Mouse (Mus musculus) forebrain, embryonic 16.5 days (tissue): ENCODE data around the gene Anapc4. TPM values are rescaled to one million over a fixed set of nuclear protein-coding genes. Genes with fewer than 3 reads are reported as not detected.

ENCODE experiments used
- ATAC-seq: fragments of 200-750 bp; cut with Nextera tagmentation; 2 replicates; pipeline ENCODE4 v1.8.0; 2017; ENCODE audit warnings: mild to moderate bottlenecking, moderate library complexity
- H3K27ac ChIP-seq: fragments of 300-500 bp; sonication (generic); 2 replicates; pipeline ENCODE4 v1.5.1; 2014; ENCODE audit warnings: low read length, control low read depth
- H3K27me3 ChIP-seq: fragments of 300-500 bp; sonication (generic); replicated peaks from 2 replicates; pipeline ENCODE4 v1.6.1; 2014; ENCODE audit warnings: low read length; ENCODE audit not compliant: control insufficient read depth, insufficient read depth
- H3K36me3 ChIP-seq: fragments of 300-500 bp; sonication (generic); 2 replicates; pipeline ENCODE4 v1.6.1; 2014; ENCODE audit not compliant: control insufficient read depth, insufficient read depth
- H3K4me1 ChIP-seq: fragments of 300-500 bp; sonication (generic); replicated peaks from 2 replicates; pipeline ENCODE4 v1.6.1; 2014; ENCODE audit warnings: low read length; ENCODE audit not compliant: control insufficient read depth, insufficient read depth
- H3K4me2 ChIP-seq: fragments of 300-500 bp; sonication (generic); 2 replicates; pipeline ENCODE4 v1.6.1; 2014; ENCODE audit warnings: mild to moderate bottlenecking, low read length, control low read depth
- H3K4me3 ChIP-seq: fragments of 300-500 bp; sonication (generic); replicated peaks from 2 replicates; pipeline ENCODE4 v1.5.1; 2014; ENCODE audit warnings: mild to moderate bottlenecking, low read length, control low read depth
- H3K9ac ChIP-seq: fragments of 300-500 bp; sonication (generic); replicated peaks from 2 replicates; pipeline ENCODE4 v1.6.1; 2014; ENCODE audit warnings: low read depth, low read length, control low read depth
- H3K9me3 ChIP-seq: fragments of 300-500 bp; sonication (generic); 2 replicates; pipeline ENCODE4 v1.6.1; 2016; ENCODE audit warnings: low read length; ENCODE audit not compliant: control insufficient read depth
- WGBS: fragments of 180-500 bp; shearing (Covaris S2); extraction: QIAGEN DNeasy Blood & Tissue Kit; methylation state at CpG from one replicate; pipeline ENCODE4 v1.1.7; 2014; 5-methylcytosine and 5-hydroxymethylcytosine counted together
- polyA plus RNA-seq: library from polyadenylated mRNA; unstranded; fragments of >200 nt; fragmentation: Nextera tagmentation; extraction: Ambion mirVana; gene quantifications from 2 replicates; pipeline ENCODE4 v1.2.1, GENCODE M21; 2015

The Anapc4 gene
- polyA plus RNA-seq, 1 experiment from 2014 or later, result 114 TPM

- Histone ChIP-seq H3K27ac (no peak overlapping the region), H3K4me3 (no peak overlapping the region), H3K9ac (no peak overlapping the region), H3K4me2 (no peak overlapping the region), H3K36me3 (no peaks in the 10 kb centered on the region), H3K4me1 (no peaks in the 10 kb centered on the region), H3K9me3 (no peaks in the 10 kb centered on the region), H3K27me3 (no peaks in the 10 kb centered on the region)
- no peak for ATAC-seq
- WGBS, result 44% methylated on average over 12 of the region's 12 CpGs
These were observed 53.3 kb downstream of the Anapc4 start for GRCm38 (mm10) chr5:52887085-52887484.

GRCm38 (mm10) chr5:52889919-52890318 lies 56.1 kb downstream of the Anapc4 start:
- WGBS, result 87% methylated on average over 7 of the region's 7 CpGs
- no peak for ATAC-seq
- H3K27me3 ChIP-seq, result no peaks in the 10 kb centered on the region
- no peak overlapping the region for H3K4me3 ChIP-seq
- H3K9me3 ChIP-seq, result peaks cover 2% of the 10 kb centered on the region; the same call in 1 of the 2 replicates
- H3K36me3 ChIP-seq, result no peaks in the 10 kb centered on the region
- H3K9ac ChIP-seq, result no peak overlapping the region
- no peak overlapping the region for H3K4me2 ChIP-seq
- no peak overlapping the region for H3K27ac ChIP-seq
- no peaks in the 10 kb centered on the region for H3K4me1 ChIP-seq

- WGBS, result 67% methylated on average over 12 of the region's 12 CpGs
- no peaks in the 10 kb centered on the region for H3K36me3 ChIP-seq
- H3K9me3 ChIP-seq, result peaks cover 2% of the 10 kb centered on the region; the same call in 1 of the 2 replicates
- H3K4me2 ChIP-seq, result no peak overlapping the region
- H3K27me3 ChIP-seq, result no peaks in the 10 kb centered on the region
- no peak overlapping the region for H3K27ac ChIP-seq
- no peaks in the 10 kb centered on the region for H3K4me1 ChIP-seq
- no peak overlapping the region for H3K4me3 ChIP-seq
- ATAC-seq, result no peak
- H3K9ac ChIP-seq, result no peak overlapping the region
These were observed 58.4 kb downstream of the Anapc4 start for GRCm38 (mm10) chr5:52891949-52892835.

- 81% methylated on average over 5 of the region's 5 CpGs for WGBS
- no peak overlapping the region for H3K9ac ChIP-seq
- ATAC-seq, result no peak
- H3K27me3 ChIP-seq, result no peaks in the 10 kb centered on the region
- no peak overlapping the region for H3K4me3 ChIP-seq
- peaks cover 2% of the 10 kb centered on the region; the same call in 1 of the 2 replicates for H3K9me3 ChIP-seq
- no peaks in the 10 kb centered on the region for H3K4me1 ChIP-seq
- no peak overlapping the region for H3K4me2 ChIP-seq
- no peaks in the 10 kb centered on the region for H3K36me3 ChIP-seq
- no peak overlapping the region for H3K27ac ChIP-seq
These were observed 60.1 kb downstream of the Anapc4 start for GRCm38 (mm10) chr5:52893938-52894337.

- ATAC-seq, result no peak
- Histone ChIP-seq H3K4me2 (no peak overlapping the region), H3K4me1 (no peaks in the 10 kb centered on the region; the same call in 1 of the 2 replicates), H3K9me3 (no peaks in the 10 kb centered on the region), H3K36me3 (no peaks in the 10 kb centered on the region), H3K27me3 (no peaks in the 10 kb centered on the region), H3K9ac (no peak overlapping the region), H3K27ac (no peak overlapping the region), H3K4me3 (no peak overlapping the region)
- 21% methylated on average over 4 of the region's 4 CpGs for WGBS
These were observed 70.4 kb downstream of the Anapc4 start for GRCm38 (mm10) chr5:52904246-52904645.

GRCm38 (mm10) chr5:52904671-52905070 lies 70.9 kb downstream of the Anapc4 start:
- no peaks in the 10 kb centered on the region; the same call in 1 of the 2 replicates for H3K4me1 ChIP-seq
- no peaks in the 10 kb centered on the region for H3K27me3 ChIP-seq
- no peak overlapping the region for H3K9ac ChIP-seq
- H3K4me3 ChIP-seq, result no peak overlapping the region
- 13% methylated on average over 6 of the region's 6 CpGs for WGBS
- no peak overlapping the region for H3K4me2 ChIP-seq
- no peak for ATAC-seq
- H3K9me3 ChIP-seq, result no peaks in the 10 kb centered on the region
- H3K36me3 ChIP-seq, result no peaks in the 10 kb centered on the region
- H3K27ac ChIP-seq, result no peak overlapping the region

GRCm38 (mm10) chr5:52908246-52908645 lies 74.4 kb downstream of the Anapc4 start:
- no peaks in the 10 kb centered on the region for H3K27me3 ChIP-seq
- WGBS, result 91% methylated on average over 3 of the region's 3 CpGs
- no peak overlapping the region for H3K9ac ChIP-seq

GRCm38 (mm10) chr5:52910159-52910591 lies 76.4 kb downstream of the Anapc4 start:
- no peak for ATAC-seq
- H3K4me2 ChIP-seq, result peak overlapping the region; percentile 13
- H3K27me3 ChIP-seq, result no peaks in the 10 kb centered on the region
- no peaks in the 10 kb centered on the region for H3K9me3 ChIP-seq
- H3K27ac ChIP-seq, result no peak overlapping the region
- H3K4me3 ChIP-seq, result no peak overlapping the region
- WGBS, result 39% methylated on average over 12 of the region's 12 CpGs
- no peaks in the 10 kb centered on the region for H3K4me1 ChIP-seq
- no peaks in the 10 kb centered on the region for H3K36me3 ChIP-seq
- H3K9ac ChIP-seq, result no peak overlapping the region

More at GRCm38 (mm10) chr5:52908246-52908645, 74.4 kb downstream of the Anapc4 start:
- Histone ChIP-seq H3K27ac (no peak overlapping the region), H3K4me1 (no peaks in the 10 kb centered on the region; the same call in 1 of the 2 replicates), H3K9me3 (no peaks in the 10 kb centered on the region), H3K36me3 (no peaks in the 10 kb centered on the region), H3K4me2 (no peak overlapping the region), H3K4me3 (no peak overlapping the region)
- ATAC-seq, result no peak

- H3K9ac ChIP-seq, result no peak overlapping the region
- H3K4me1 ChIP-seq, result no peaks in the 10 kb centered on the region
- WGBS, result 89% methylated on average over 10 of the region's 10 CpGs
- H3K9me3 ChIP-seq, result no peaks in the 10 kb centered on the region
- H3K27me3 ChIP-seq, result no peaks in the 10 kb centered on the region
- no peak overlapping the region for H3K4me3 ChIP-seq
- no peaks in the 10 kb centered on the region for H3K36me3 ChIP-seq
- no peak for ATAC-seq
- H3K27ac ChIP-seq, result no peak overlapping the region
- no peak overlapping the region for H3K4me2 ChIP-seq
These were observed 77.6 kb downstream of the Anapc4 start for GRCm38 (mm10) chr5:52911286-52911870.
